Mouse (Mus musculus): ENCODE data around the gene Pa2g4.

Pa2g4 gene

GRCm38 (mm10) chr10:128547361-128548032 lies 18.3 kb downstream of the Pa2g4 start, which contains the start of gene Zc3h10:
Gene Zc3h10 (minus strand): TSS chr10:128547774.
- peaks cover 48% of the 10 kb centered on the region for H3K4me1 ChIP-seq (replicated peaks; ENCODE audit: low read depth, low read length)
- H3K27me3 ChIP-seq (ENCODE audit: insufficient read depth, low read length), result no peaks in the 10 kb centered on the region
- TF ChIP-seq CTCF (conservative IDR thresholded peaks at IDR 0.05; ENCODE audit: low read length) (no peak), NANOG (IDR thresholded peaks at IDR 0.05; ENCODE audit: borderline replicate concordance, low read length) (no peak), POU5F1 (IDR thresholded peaks at IDR 0.05; ENCODE audit: borderline replicate concordance, low read length) (no peak)
- peak within 1 kb of the TSS; percentile 94 for H3K4me3 ChIP-seq (replicated peaks; ENCODE audit: low read length)
- H3K9me3 ChIP-seq (ENCODE audit: low read length), result no peaks in the 10 kb centered on the region
- H3K36me3 ChIP-seq (ENCODE audit: insufficient read depth, low read length), result peaks cover 46% of the 10 kb centered on the region

- TF ChIP-seq CTCF (conservative IDR thresholded peaks at IDR 0.05; ENCODE audit: low read length), result no peak
- no peak for TF ChIP-seq NANOG (IDR thresholded peaks at IDR 0.05; ENCODE audit: borderline replicate concordance, low read length)
- TF ChIP-seq POU5F1 (IDR thresholded peaks at IDR 0.05; ENCODE audit: borderline replicate concordance, low read length), result no peak
- H3K9me3 ChIP-seq (ENCODE audit: low read length), result no peaks in the 10 kb centered on the region
- H3K4me3 ChIP-seq (replicated peaks; ENCODE audit: low read length), result peak overlapping the region; percentile 94
- H3K27me3 ChIP-seq (ENCODE audit: insufficient read depth, low read length), result no peaks in the 10 kb centered on the region
- peaks cover 48% of the 10 kb centered on the region for H3K4me1 ChIP-seq (replicated peaks; ENCODE audit: low read depth, low read length)
- peaks cover 53% of the 10 kb centered on the region for H3K36me3 ChIP-seq (ENCODE audit: insufficient read depth, low read length)
Observed at GRCm38 (mm10) chr10:128546787-128547186, 19.0 kb downstream of the Pa2g4 start.

- no peaks in the 10 kb centered on the region for H3K27me3 ChIP-seq (ENCODE audit: insufficient read depth, low read length)
- peaks cover 57% of the 10 kb centered on the region for H3K36me3 ChIP-seq (ENCODE audit: insufficient read depth, low read length)
- no peaks in the 10 kb centered on the region for H3K9me3 ChIP-seq (ENCODE audit: low read length)
- TF ChIP-seq POU5F1 (IDR thresholded peaks at IDR 0.05; ENCODE audit: borderline replicate concordance, low read length) (no peak), CTCF (conservative IDR thresholded peaks at IDR 0.05; ENCODE audit: low read length) (peak; percentile 85)
- H3K4me1 ChIP-seq (replicated peaks; ENCODE audit: low read depth, low read length), result peaks cover 48% of the 10 kb centered on the region
- peak overlapping the region; percentile 94 for H3K4me3 ChIP-seq (replicated peaks; ENCODE audit: low read length)
Observed at GRCm38 (mm10) chr10:128546361-128546760, 19.4 kb downstream of the Pa2g4 start.

GRCm38 (mm10) chr10:128545570-128545898 lies 20.3 kb downstream of the Pa2g4 start:
- H3K4me1 ChIP-seq (replicated peaks; ENCODE audit: low read depth, low read length), result peaks cover 48% of the 10 kb centered on the region
- H3K27me3 ChIP-seq (ENCODE audit: insufficient read depth, low read length), result no peaks in the 10 kb centered on the region
- H3K36me3 ChIP-seq (ENCODE audit: insufficient read depth, low read length), result peaks cover 65% of the 10 kb centered on the region
- TF ChIP-seq CTCF (conservative IDR thresholded peaks at IDR 0.05; ENCODE audit: low read length), result no peak
- no peak for TF ChIP-seq POU5F1 (IDR thresholded peaks at IDR 0.05; ENCODE audit: borderline replicate concordance, low read length)
- no peak for TF ChIP-seq NANOG (IDR thresholded peaks at IDR 0.05; ENCODE audit: borderline replicate concordance, low read length)
- no peaks in the 10 kb centered on the region for H3K9me3 ChIP-seq (ENCODE audit: low read length)
- H3K4me3 ChIP-seq (replicated peaks; ENCODE audit: low read length), result peak overlapping the region; percentile 94

GRCm38 (mm10) chr10:128544674-128545569 lies 20.9 kb downstream of the Pa2g4 start:
- no peaks in the 10 kb centered on the region for H3K27me3 ChIP-seq (ENCODE audit: insufficient read depth, low read length)
- TF ChIP-seq NANOG (IDR thresholded peaks at IDR 0.05; ENCODE audit: borderline replicate concordance, low read length) (no peak), CTCF (conservative IDR thresholded peaks at IDR 0.05; ENCODE audit: low read length) (no peak), POU5F1 (IDR thresholded peaks at IDR 0.05; ENCODE audit: borderline replicate concordance, low read length) (no peak)
- H3K9me3 ChIP-seq (ENCODE audit: low read length), result no peaks in the 10 kb centered on the region
- H3K36me3 ChIP-seq (ENCODE audit: insufficient read depth, low read length), result peaks cover 65% of the 10 kb centered on the region
- peak overlapping the region; percentile 94 for H3K4me3 ChIP-seq (replicated peaks; ENCODE audit: low read length)
- peaks cover 51% of the 10 kb centered on the region for H3K4me1 ChIP-seq (replicated peaks; ENCODE audit: low read depth, low read length)

GRCm38 (mm10) chr10:128544151-128544657 lies 21.6 kb downstream of the Pa2g4 start:
- no peaks in the 10 kb centered on the region for H3K9me3 ChIP-seq (ENCODE audit: low read length)
- H3K4me1 ChIP-seq (replicated peaks; ENCODE audit: low read depth, low read length), result peaks cover 52% of the 10 kb centered on the region
- H3K4me3 ChIP-seq (replicated peaks; ENCODE audit: low read length), result peak overlapping the region; percentile 94
- TF ChIP-seq CTCF (conservative IDR thresholded peaks at IDR 0.05; ENCODE audit: low read length), result no peak
- TF ChIP-seq NANOG (IDR thresholded peaks at IDR 0.05; ENCODE audit: borderline replicate concordance, low read length), result no peak
- TF ChIP-seq POU5F1 (IDR thresholded peaks at IDR 0.05; ENCODE audit: borderline replicate concordance, low read length), result no peak
- peaks cover 65% of the 10 kb centered on the region for H3K36me3 ChIP-seq (ENCODE audit: insufficient read depth, low read length)
- no peaks in the 10 kb centered on the region for H3K27me3 ChIP-seq (ENCODE audit: insufficient read depth, low read length)

- H3K9me3 ChIP-seq (ENCODE audit: low read length), result peaks cover 3% of the 10 kb centered on the region
- peaks cover 59% of the 10 kb centered on the region for H3K36me3 ChIP-seq (ENCODE audit: insufficient read depth, low read length)
- TF ChIP-seq CTCF (conservative IDR thresholded peaks at IDR 0.05; ENCODE audit: low read length) (no peak), NANOG (IDR thresholded peaks at IDR 0.05; ENCODE audit: borderline replicate concordance, low read length) (no peak), POU5F1 (IDR thresholded peaks at IDR 0.05; ENCODE audit: borderline replicate concordance, low read length) (no peak)
- H3K27me3 ChIP-seq (ENCODE audit: insufficient read depth, low read length), result no peaks in the 10 kb centered on the region
- no peak overlapping the region for H3K4me3 ChIP-seq (replicated peaks; ENCODE audit: low read length)
- peaks cover 61% of the 10 kb centered on the region for H3K4me1 ChIP-seq (replicated peaks; ENCODE audit: low read depth, low read length)
Observed at GRCm38 (mm10) chr10:128543100-128543499, 22.7 kb downstream of the Pa2g4 start.

GRCm38 (mm10) chr10:128538340-128538870 lies 27.4 kb downstream of the Pa2g4 start:
- Histone ChIP-seq H3K9me3 (ENCODE audit: low read length) (peaks cover 9% of the 10 kb centered on the region), H3K4me3 (replicated peaks; ENCODE audit: low read length) (no peak overlapping the region), H3K27me3 (ENCODE audit: insufficient read depth, low read length) (no peaks in the 10 kb centered on the region), H3K36me3 (ENCODE audit: insufficient read depth, low read length) (peaks cover 28% of the 10 kb centered on the region), H3K4me1 (replicated peaks; ENCODE audit: low read depth, low read length) (peaks cover 60% of the 10 kb centered on the region)
- no peak for TF ChIP-seq CTCF (conservative IDR thresholded peaks at IDR 0.05; ENCODE audit: low read length)
- TF ChIP-seq POU5F1 (IDR thresholded peaks at IDR 0.05; ENCODE audit: borderline replicate concordance, low read length), result no peak
- peak; percentile 93 for TF ChIP-seq NANOG (IDR thresholded peaks at IDR 0.05; ENCODE audit: borderline replicate concordance, low read length)
